Mouse (Mus musculus): ENCODE results near the gene Dennd5b. TPM values are rescaled to one million over a fixed set of nuclear protein-coding genes. Genes with fewer than 3 reads are reported as not detected.

The Dennd5b gene
- total and polyA plus RNA-seq, 3 experiments = 3.7 to 17.8 (median 16.0) TPM

DNA sequence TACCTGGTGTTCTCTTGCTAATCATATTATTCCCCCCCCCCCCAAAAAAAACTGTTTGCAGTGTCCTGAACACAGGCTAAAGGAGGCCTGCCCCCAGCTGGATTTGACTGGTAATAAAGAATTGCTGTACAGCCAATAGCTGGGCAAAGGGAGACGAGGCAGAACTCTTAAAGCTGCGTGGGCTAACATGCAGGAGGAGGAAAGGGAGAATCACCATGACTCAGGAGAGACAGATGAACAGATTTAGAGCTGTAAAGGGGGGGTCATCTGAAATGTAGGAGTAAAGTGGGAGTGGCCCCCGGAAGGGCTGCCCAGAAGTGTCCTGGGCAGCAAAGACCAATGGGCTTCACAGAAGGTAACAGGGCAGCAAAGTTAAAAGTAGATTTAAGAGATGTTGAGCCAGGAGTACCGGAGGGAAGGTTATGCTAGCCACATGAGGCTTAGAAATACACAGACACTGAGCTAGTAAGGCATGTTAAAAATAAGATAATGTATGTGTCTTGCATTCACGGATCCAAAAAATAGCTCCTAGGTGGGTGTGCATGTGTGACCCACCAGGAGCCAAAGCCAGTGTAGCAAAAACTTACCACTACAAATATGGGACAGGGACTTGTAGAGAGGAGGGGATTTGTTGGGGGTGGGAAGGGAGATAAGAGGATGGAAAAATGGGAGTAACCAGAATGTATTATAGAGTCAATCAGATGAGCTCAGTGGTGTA is 40.7 kb downstream of the Dennd5b start:
- TF ChIP-seq CTCF (IDR thresholded peaks at IDR 0.05) (no peak), POLR2A (IDR thresholded peaks at IDR 0.05; ENCODE audit: insufficient read depth, low read depth, low read length) (no peak), EP300 (IDR thresholded peaks at IDR 0.05; ENCODE audit: insufficient read depth, low read depth, low read length) (no peak)
- intact Hi-C loops (cut with DNase I) = no loop called here

DNA sequence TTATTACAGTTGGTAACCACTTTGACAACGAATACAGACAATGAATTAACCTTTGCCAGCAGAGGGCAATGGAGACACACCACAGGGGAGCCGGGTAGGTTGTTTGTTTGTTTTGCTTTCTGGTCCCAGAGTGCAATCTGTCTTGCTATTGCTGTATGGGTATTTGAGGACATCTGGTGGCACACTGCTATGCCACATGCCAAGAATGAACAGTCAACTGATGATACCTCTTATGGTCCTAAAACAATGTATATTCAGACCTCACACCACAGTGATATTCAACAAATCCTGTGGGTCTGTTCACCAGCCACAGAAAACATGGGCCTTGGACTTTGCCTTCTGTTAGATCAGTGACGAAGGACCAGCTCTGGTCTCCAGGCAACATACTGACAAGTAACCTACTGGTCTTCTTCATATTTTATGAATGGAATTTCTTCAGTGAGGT is 43.5 kb downstream of the Dennd5b start:
- no peaks in the 10 kb centered on the region; the same call in 1 of the 2 replicates for H3K79me2 ChIP-seq (replicated peaks; ENCODE audit: control insufficient read depth, insufficient read depth, low read length)
- 21% methylated on average over 3 of the region's 3 CpGs for WGBS
- peak in 1 of 2 experiments; percentile 18 for DNase-seq
- intact Hi-C loops (cut with DNase I) = loop anchor here (1.0 to 5.0 kb wide), 3 partner anchors 44 to 319 kb away; partner anchors contain the start of gene Dennd5b
- H3K36me3 ChIP-seq (ENCODE audit: control insufficient read depth, insufficient read depth, low read length) = peaks cover 12% of the 10 kb centered on the region; the same call in 1 of the 2 replicates
- no peaks in the 10 kb centered on the region for H3K27me3 ChIP-seq (ENCODE audit: control insufficient read depth, insufficient read depth, low read length)
- H3K4me1 ChIP-seq (ENCODE audit: control insufficient read depth, insufficient read depth, low read length) = peaks cover 3% of the 10 kb centered on the region
- H3K9ac ChIP-seq (ENCODE audit: low read depth, low read length) = no peak overlapping the region
- H3K4me3 ChIP-seq = no peak overlapping the region
- H3K27ac ChIP-seq = peak overlapping the region; percentile 21; the same call in 1 of the 2 replicates
- TF ChIP-seq POLR2A (IDR thresholded peaks at IDR 0.05; ENCODE audit: insufficient read depth, low read depth, low read length) (no peak), EP300 (IDR thresholded peaks at IDR 0.05; ENCODE audit: insufficient read depth, low read depth, low read length) (0 out of 2 replicates have a peak, but pooled peaks have one; percentile 47), CTCF (IDR thresholded peaks at IDR 0.05) (peak; percentile 88)

More for the DNA sequence above, 40.7 kb downstream of the Dennd5b start:
- H3K36me3 ChIP-seq (ENCODE audit: control insufficient read depth, insufficient read depth, low read length) = peaks cover 15% of the 10 kb centered on the region
- H3K27me3 ChIP-seq (ENCODE audit: control insufficient read depth, insufficient read depth, low read length) = no peaks in the 10 kb centered on the region
- H3K4me3 ChIP-seq = no peak overlapping the region
- no peak overlapping the region for H3K27ac ChIP-seq
- WGBS = 86% methylated on average over 5 of the region's 5 CpGs
- H3K79me2 ChIP-seq (replicated peaks; ENCODE audit: control insufficient read depth, insufficient read depth, low read length) = no peaks in the 10 kb centered on the region; the same call in 1 of the 2 replicates
- peaks cover 5% of the 10 kb centered on the region for H3K4me1 ChIP-seq (ENCODE audit: control insufficient read depth, insufficient read depth, low read length)
- no peak overlapping the region for H3K9ac ChIP-seq (ENCODE audit: low read depth, low read length)
- DNase-seq = no peak

DNA sequence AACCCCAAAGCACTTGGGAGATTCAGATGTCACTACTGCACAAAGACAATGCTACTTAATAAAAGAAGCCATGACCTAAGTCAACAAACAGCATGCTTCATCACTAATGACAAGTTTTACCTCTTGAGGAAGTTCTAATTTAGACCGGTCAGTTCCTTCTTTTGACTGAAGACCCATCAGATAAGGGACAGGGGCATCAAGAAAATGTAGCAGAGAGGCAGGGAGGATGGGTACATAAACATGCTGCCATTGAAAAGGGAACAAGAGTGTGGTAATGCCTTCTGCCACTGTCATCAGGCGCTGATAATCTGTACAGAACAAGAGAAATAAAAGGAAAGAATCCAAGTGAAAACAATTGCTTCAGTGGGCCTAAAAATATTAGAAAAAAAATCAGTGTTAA is 46.7 kb downstream of the Dennd5b start:
- Histone ChIP-seq H3K27ac (no peak overlapping the region), H3K4me3 (no peak overlapping the region), H3K79me2 (replicated peaks; ENCODE audit: control insufficient read depth, insufficient read depth, low read length) (no peaks in the 10 kb centered on the region; the same call in 1 of the 2 replicates), H3K9ac (ENCODE audit: low read depth, low read length) (no peak overlapping the region), H3K4me1 (ENCODE audit: control insufficient read depth, insufficient read depth, low read length) (peaks cover 3% of the 10 kb centered on the region), H3K27me3 (ENCODE audit: control insufficient read depth, insufficient read depth, low read length) (no peaks in the 10 kb centered on the region), H3K36me3 (ENCODE audit: control insufficient read depth, insufficient read depth, low read length) (peaks cover 12% of the 10 kb centered on the region; the same call in 1 of the 2 replicates)
- TF ChIP-seq CTCF (IDR thresholded peaks at IDR 0.05) (no peak), POLR2A (IDR thresholded peaks at IDR 0.05; ENCODE audit: insufficient read depth, low read depth, low read length) (no peak), EP300 (IDR thresholded peaks at IDR 0.05; ENCODE audit: insufficient read depth, low read depth, low read length) (no peak)
- 60% methylated on average over 2 of the region's 2 CpGs for WGBS
- DNase-seq = no peak
- intact Hi-C loops (cut with DNase I) = loop anchor here (5.0 kb wide), 2 partner anchors 48 to 323 kb away; partner anchors contain the start of gene Dennd5b

DNA sequence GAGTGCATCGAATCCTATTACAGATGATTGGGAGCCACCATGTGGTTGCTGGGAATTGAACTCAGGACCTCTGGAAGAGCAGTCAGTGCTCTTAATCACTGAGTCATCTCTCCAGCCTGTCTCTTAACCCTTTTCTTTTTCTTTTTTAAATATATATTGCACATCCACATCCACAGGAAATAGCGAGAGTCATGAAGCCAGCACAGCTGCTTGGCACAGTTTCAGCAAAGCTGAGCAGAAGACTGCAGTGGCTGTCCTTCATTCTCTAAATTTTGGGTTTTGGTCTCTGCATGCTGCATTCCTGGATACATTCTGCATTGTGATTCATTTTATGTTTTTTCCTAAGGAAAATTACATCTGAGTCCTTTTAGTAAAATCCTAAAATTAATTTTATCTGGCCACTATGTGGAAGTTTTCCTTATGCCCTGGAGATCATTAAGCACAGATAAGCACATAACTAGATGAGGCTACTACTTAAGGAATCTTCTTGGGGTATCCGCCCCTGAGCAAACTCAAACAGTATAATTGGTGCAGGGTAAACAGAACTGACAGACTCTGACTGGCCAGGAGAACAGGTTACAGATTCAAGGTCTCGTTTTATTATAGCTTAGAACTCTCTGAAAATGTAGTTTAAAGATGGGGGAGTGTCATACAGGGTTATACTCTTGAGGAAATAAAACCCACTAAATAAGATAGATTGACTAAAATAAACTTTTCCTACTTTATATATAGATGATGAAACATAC is 50.3 kb downstream of the Dennd5b start:
- Histone ChIP-seq H3K36me3 (ENCODE audit: control insufficient read depth, insufficient read depth, low read length) (peaks cover 7% of the 10 kb centered on the region; the same call in 1 of the 2 replicates), H3K79me2 (replicated peaks; ENCODE audit: control insufficient read depth, insufficient read depth, low read length) (no peaks in the 10 kb centered on the region), H3K27me3 (ENCODE audit: control insufficient read depth, insufficient read depth, low read length) (no peaks in the 10 kb centered on the region), H3K4me3 (no peak overlapping the region), H3K9ac (ENCODE audit: low read depth, low read length) (no peak overlapping the region), H3K27ac (no peak overlapping the region), H3K4me1 (ENCODE audit: control insufficient read depth, insufficient read depth, low read length) (no peaks in the 10 kb centered on the region)
- WGBS = 52% methylated on average over 4 of the region's 4 CpGs
- TF ChIP-seq EP300 (IDR thresholded peaks at IDR 0.05; ENCODE audit: insufficient read depth, low read depth, low read length) (no peak), CTCF (IDR thresholded peaks at IDR 0.05) (no peak), POLR2A (IDR thresholded peaks at IDR 0.05; ENCODE audit: insufficient read depth, low read depth, low read length) (no peak)
- intact Hi-C loops (cut with DNase I) = no loop called here
- no peak for DNase-seq

DNA sequence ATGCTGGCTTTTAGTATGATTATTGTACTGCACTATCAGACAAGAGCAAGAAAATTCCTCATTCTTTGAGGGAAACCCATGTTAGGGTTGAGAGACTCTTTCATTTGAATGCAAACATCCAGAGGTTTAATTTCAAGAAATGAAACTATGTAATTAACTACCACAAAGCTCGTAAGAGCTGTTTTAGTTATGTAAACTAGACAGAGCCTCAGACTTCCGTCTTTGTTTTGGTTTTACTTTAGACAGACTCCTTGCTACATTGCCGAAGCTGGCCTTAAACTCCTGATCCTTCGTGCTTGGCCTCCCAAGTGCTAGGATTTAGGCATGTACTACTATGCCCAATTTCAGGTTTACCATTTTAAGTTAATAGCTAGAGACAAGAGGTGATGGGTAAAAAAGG is 61.4 kb downstream of the Dennd5b start:
- no peaks in the 10 kb centered on the region; the same call in 1 of the 2 replicates for H3K36me3 ChIP-seq (ENCODE audit: control insufficient read depth, insufficient read depth, low read length)
- 89% methylated on average over 4 of the region's 4 CpGs for WGBS
- H3K27me3 ChIP-seq (ENCODE audit: control insufficient read depth, insufficient read depth, low read length) = no peaks in the 10 kb centered on the region
- H3K4me1 ChIP-seq (ENCODE audit: control insufficient read depth, insufficient read depth, low read length) = no peaks in the 10 kb centered on the region
- TF ChIP-seq POLR2A (IDR thresholded peaks at IDR 0.05; ENCODE audit: insufficient read depth, low read depth, low read length) = no peak
- TF ChIP-seq EP300 (IDR thresholded peaks at IDR 0.05; ENCODE audit: insufficient read depth, low read depth, low read length) = no peak
- no peak for TF ChIP-seq CTCF (IDR thresholded peaks at IDR 0.05)
- no peak overlapping the region for H3K27ac ChIP-seq
- no peaks in the 10 kb centered on the region for H3K79me2 ChIP-seq (replicated peaks; ENCODE audit: control insufficient read depth, insufficient read depth, low read length)
- DNase-seq = no peak
- intact Hi-C loops (cut with DNase I) = no loop called here
- H3K9ac ChIP-seq (ENCODE audit: low read depth, low read length) = no peak overlapping the region
- no peak overlapping the region for H3K4me3 ChIP-seq
